Mouse (Mus musculus): Measurements from ENCODE around the gene Ces1h. TPM values are rescaled to one million over a fixed set of nuclear protein-coding genes. Genes with fewer than 3 reads are reported as not detected.

The Ces1h gene
- not detected for total RNA-seq (2023)

GRCm38 (mm10) chr8:93379625-93380024 is at the start of gene Ces1h:
Gene Ces1h, minus strand, starts transcription at chr8:93379725.

GRCm38 (mm10) chr8:93337207-93337606 is 42.3 kb downstream of the Ces1h start, which contains the start of gene Ces1g:
Gene Ces1g, minus strand, starts transcription at chr8:93337308.

Other genes starting within 250 kb of the Ces1h start
- not detected for gene Ces1c, start 248.4 kb downstream of the Ces1h start, total RNA-seq (2023)
- 10 to 100 TPM; 11.6 to 16.9 TPM for gene Ces1d, start 181.9 kb downstream of the Ces1h start, total RNA-seq (2023)
- gene Ces1e, start 150.1 kb downstream of the Ces1h start, total RNA-seq (2023), result not detected
- gene Ces1f, start 100.0 kb downstream of the Ces1h start, total RNA-seq (2023), result not detected
- gene Ces1g, start 42.4 kb downstream of the Ces1h start, total RNA-seq (2023), result not detected
- not detected for gene Ces5a, start 156.1 kb upstream of the Ces1h start, total RNA-seq (2023)

All from neutrophil, adult 59 days (primary cell).